Mouse (Mus musculus) hematopoietic stem cell, adult 5-6 weeks (primary cell): ENCODE measurements around the gene Rpl3. TPM values are rescaled to one million over a fixed set of nuclear protein-coding genes. Genes with fewer than 3 reads are reported as not detected.
"Not testable (repeated sequence)": the region's sequence is repeated elsewhere in the genome, so short reads cannot be mapped to it uniquely, and the experiment has no call there.

Source experiments
- ATAC-seq, 2 experiments: fragments of 125-278 bp in 1 of 2; replicated peaks in 1 of 2; 2 replicates each; pipeline ENCODE4 v1.8.0; 2016 to 2017; ENCODE audit warnings: inconsistent platforms in 2 of 2, mild to moderate bottlenecking in 2 of 2, moderate number of reproducible peaks in 2 of 2, low read depth in 1 of 2, moderate TSS enrichment in 1 of 2; ENCODE audit not compliant: low FRiP score in 2 of 2, poor library complexity in 2 of 2, severe bottlenecking in 2 of 2, insufficient read depth in 1 of 2, low TSS enrichment in 1 of 2
- total RNA-seq: library from RNA; stranded (forward); fragments of 172-1452, 232-1000 nt; gene quantifications from 2 replicates; pipeline ENCODE4 v1.2.3, GENCODE M21; 2017

Rpl3 gene
- 3,283 and 3,286 TPM in 2 replicates for total RNA-seq

DNA sequence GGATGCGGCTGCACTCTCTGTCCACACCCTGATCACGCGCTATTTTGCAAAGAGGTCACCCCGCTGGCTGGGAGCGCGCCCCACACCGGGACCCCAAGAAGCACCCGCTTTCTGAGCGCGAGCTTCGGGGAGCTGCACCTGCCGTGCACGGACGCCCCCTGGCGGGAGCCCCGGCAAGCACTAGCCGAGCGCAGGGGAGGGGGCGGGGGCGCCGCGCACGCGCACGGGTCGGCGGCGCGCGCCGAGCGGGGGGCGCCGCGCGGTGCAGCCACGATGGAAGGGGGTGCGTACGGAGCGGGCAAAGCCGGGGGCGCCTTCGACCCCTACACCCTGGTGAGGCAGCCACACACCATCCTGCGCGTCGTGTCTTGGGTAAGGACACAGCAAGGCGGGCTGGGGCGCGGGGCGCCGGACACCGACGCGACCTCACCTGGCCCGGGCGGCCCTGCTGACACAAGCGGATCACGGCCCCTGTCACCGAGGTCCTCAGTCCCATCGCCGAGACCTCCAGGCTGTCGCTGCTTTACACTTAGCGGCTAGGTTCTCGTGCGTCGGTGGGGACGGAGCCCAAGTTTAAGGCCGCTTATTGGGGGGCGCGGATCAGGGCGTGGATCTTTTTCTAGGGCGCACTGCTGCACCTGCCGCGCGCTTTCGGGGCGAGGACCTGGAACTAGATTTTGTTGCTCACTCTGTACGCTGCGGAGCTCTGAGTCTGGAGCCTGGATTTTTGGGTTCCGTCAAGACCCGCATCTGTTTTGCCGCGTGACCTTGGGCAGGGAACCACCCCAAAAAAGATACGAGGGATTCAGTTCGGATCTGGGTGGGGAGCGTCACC, at the start of gene Rpl3, which contains the start of gene Syngr1:
Gene Rpl3, minus strand, starts transcription at position 748 of the 835 bp plus-strand sequence.
Gene Syngr1, plus strand, starts transcription at position 214 of the 835 bp plus-strand sequence.
- peak; percentile 63 to 66 for ATAC-seq

DNA sequence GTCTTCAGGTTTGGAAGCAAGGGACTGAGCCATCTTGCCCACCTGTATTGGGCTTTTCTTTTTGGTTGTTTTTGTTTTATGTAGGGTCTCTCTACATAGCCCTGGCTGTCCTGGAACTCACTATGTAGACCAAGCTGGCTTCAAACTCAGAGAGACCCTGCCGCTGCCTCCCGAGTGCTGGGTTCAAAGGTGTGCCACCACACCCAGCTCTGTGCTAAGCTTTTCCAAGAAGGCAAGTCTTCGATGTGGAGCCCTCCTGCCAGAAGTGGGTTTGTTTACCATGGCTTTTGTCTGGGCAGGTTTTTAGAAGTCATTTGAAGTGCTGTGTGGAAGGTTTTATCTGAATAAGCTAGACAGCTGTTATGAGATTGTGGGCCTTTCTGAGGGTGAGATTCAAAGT, 49.2 kb upstream of the Rpl3 start:
- ATAC-seq = no peak

DNA sequence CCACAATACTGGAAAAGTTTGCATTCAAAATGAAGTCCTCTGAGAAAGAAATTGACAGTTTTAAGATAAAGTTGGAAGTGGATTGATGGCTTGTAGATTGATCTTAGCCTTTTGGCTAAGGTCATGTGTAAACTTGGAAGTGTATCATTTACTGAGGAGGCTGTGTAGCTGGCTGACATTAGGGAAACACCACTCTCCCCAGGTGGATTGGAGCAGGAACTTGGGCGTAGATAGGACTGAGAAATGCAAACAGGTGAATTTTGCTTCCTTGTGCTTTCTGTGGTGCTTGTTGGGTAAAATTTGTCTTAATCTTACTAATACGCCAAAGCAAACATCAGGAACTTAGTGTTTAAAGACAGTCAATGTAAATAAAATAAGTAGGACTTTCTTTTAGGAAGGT, 48.6 kb upstream of the Rpl3 start:
- no peak for ATAC-seq

DNA sequence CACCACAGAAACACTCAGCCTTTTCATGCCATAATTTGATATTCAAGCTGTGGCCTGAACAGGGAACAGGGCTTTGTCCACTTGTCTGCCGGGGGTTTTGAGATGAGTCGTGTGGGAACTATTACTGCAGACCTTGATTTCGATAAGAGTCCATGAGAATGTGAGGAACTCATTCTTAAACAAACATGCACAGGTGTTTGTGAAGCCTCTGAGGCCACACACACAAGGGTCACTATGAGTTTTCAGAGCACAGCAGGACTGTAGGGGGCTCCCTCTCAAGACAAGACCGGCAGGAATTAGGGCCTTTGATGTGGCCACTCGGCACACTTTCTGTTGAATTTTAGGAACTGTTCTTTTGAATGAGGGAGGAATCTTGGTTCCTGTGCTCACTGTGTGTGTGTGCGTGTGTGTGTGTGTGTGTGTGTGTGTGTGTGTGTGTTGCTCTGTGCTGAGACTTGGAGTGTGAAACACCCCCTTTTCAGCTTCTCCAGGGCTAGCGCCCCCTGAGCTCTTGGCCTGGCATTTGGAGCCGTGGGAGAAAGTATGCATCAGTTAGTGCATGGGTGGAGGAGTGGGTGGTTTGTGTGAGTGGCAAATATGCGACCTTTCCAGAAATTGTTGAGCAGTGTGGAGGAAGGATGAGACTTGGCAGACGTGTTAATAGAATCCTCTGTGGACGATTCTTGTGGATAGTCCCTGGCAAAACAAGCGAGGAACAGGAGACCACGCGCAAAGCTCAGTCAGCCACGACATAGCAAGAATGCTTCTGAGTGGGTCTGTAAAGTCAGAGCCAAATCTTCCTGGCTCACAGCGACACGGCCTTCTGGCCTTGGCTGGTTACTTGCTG, 46.5 kb upstream of the Rpl3 start:
- no peak for ATAC-seq

DNA sequence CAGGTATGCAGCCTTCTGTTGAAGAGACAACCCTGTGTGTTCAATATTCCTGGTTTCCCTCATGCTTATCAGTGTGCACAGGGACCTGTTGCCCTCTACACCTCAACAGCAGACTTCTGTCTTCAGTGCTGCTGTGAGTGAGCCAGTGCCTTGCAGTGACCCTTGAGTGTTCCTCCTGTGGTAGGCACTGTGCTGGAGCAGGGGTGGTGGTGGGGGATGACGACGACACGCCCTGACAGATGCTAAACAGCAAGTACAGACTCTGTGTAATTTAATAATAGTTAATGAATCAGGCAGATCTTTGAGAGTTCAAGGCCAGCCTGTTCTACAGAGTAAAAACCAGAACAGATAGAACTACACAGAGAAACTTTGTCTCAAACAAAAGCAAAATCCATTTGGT, 45.0 kb upstream of the Rpl3 start:
- no peak for ATAC-seq

DNA sequence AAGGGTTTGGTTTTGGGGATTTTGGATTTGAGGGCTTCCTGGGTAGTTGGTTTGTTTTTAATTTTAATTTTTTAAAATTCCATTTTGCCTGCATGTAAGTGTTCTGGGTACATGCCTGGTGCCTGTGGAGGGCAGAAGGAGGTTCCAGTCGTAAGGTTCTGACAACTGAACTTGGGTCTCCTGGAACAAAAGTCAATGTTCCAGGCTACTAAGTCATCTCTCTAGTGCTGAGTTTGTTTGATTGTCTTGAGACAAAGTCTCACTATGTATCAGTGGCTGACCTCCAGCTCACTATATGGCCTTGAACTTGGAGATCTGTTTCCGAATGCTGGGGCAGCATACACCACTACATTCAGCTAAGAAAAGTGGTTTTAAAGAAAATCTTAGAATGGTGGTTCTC, 43.8 kb upstream of the Rpl3 start:
- no peak for ATAC-seq

DNA sequence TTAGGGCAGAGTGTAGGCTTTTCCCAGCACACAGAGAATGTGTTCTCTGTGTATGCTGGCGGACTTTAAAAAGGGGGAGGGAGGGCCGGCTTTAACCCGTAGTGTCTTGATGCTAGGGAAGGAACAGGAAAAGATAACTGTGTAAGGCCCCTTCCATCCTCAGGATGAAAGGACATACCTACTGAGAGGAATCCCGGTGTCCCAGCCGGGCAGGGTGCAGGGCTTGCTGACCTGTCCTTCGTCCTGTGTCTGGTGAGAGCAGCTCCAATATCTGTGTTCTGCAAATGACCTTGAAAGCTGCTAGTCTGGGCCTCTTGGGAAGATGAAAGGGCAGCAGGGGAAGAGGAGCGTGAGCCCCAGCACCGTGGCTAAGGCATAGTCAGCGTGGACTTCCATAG, 42.8 kb upstream of the Rpl3 start:
- no peak for ATAC-seq

DNA sequence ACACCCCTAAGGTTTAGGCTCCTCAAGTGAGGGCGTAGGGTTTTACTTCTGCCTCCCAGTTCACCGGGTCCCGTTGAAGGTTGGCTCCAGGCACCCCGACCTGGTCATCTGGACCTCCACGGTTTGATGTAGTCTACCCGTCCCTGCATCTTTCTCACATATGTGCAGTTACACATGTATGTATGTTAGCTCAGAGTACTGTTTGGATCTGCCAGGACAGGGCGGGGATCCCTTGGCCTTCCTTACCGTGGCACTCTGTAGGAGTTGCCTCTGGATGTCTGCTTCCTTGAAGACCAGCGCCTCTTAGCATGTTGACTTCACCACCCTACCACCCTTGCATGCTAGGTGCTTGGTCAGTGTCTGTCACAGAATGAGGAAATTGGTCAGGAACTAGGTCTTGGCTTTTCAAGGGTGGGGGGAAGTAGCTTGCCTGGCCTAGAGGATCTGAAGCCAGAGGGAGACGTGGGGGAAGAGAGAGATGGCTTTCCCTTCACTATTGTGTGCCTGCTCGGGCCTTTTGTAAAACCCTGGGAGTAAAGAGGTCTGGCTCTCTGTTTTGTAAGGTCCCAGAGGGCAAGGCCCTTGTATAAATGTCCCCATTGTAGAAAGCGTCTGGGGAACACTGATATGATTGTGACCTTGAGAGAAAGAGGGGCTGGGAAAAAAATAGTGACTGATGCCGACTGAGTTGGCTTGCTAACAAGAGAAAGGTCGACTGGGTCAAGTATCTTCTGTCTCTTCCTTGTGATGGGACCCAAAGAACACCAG, 42.2 kb upstream of the Rpl3 start:
- ATAC-seq = peak; percentile 17 to 47

DNA sequence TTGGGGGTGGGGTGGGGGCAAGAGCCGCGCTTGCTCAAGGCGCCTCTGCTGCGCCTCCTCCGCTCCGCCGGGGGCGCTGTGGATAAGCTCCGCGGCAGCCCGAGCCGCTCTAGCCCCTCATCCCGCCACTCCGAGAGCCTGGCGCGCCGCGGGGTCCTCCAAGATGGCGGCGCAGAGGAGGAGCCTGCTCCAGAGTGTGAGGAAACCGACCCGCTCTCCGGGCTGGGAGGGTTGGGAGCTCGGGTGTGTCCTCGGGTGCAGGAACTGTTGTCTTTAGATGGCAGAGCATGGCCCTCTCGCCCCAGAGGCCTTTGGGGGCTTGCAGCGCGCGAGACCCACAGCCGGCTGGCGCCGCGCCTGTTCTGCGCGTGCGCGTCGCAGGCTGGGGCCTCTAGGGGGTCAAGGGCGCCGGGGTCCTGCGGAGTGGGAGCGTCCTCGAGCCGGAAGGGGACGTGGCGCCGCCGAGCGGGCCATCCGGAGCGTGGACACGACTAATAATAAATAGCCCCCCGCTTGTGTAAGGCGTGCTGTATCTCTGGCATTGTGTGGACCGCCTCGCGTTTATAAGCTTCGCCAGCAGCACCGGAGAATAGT, 41.4 kb upstream of the Rpl3 start, which contains the start of gene Tab1:
Gene Tab1, plus strand, starts transcription at position 135 of the 594 bp plus-strand sequence.
- ATAC-seq = peak; percentile 89 to 90

DNA sequence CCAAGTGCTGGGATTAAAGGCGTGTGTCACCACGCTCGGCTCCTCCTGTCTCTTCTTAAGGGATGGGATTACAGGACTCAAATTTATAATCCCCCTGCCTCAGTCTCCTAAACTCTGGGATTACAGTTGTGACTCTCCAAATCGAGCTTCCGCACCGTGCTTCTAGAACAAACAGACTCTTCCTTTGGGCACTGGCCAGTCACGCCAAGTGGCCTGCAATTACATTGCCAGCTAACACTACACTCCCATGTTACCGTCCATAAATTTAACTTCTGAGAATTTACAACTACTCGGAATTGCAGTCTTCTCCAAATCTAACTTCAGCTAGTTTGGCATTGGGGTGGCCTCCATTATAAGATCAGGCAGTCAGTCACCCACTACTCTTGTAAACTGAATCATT, 40.8 kb upstream of the Rpl3 start:
- ATAC-seq = no peak

DNA sequence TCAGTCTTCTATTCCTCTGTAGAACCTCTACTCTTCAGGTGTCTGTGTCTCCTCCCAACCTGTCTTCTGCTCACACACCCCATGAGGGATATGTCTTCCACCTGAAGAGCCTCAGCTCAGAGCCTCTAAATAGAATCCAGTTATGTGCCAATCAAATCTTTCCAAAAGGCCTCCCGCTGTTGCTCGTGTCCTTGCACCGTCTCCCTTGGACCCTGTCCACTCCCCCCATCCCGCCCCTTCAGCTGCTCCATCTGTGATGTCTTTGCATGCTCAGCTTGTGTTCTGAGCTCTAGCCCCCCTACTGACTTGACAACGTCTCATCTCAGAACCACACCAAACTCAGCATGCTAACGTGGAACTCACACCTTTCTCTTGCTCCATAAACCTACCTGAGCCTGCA, 39.8 kb upstream of the Rpl3 start:
- ATAC-seq = no peak

DNA sequence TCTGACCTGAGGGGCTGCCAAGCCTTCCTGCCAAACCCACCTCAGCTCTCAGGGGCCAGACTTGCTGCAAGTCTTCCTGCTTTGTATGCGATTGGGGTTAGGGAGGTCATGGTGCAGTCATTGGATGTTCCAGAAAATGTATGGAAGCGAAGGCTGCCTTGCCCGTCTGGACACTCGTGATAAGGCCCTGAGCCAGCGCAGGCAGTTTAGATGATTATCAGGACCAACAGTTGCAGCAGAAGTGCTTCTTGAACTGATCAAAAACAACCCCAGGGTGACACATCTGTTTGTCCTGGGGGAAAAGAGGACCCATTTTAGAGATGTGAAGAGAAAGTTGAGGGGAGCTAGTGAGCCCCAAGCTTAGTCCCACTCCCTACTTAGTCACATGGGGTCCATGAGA, 39.0 kb upstream of the Rpl3 start:
- no peak for ATAC-seq

DNA sequence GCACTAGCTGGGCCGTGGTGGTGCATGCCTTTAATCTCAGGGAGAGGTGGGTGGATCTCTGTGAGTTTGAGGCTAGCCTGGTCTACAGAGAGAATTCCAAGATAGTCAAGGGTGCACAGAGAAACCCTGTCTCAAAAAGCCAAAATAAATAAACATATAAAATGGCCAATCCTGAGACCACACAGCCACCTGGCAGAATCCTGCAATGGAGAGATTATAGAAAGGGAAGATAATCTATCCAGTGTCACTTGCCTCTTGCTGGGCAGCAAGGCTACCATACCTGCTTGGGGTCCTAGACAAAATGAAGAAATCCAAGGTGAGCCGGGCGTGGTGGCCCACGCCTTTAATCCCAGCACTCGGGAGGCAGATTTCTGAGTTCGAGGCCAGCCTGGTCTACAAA, 38.3 kb upstream of the Rpl3 start:
- no peak for ATAC-seq

DNA sequence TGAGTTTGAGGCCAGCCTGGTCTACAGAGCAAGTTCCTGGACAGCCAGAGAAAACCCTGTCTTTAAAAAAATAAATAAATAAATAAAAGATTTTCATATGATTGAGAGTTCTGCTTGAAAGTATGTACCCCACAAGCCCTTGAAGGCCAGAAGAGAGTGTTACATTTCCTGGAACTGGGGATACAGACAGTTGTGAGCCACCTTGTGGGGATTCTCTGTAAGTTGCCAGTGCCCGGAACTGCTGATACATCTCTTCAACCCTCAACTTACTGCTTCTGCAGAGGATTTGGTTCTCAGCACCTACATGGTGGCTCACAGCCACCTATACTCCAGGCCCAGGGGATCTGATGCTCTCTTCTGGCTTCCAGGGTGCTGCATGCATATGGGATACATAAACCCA, 35.5 kb upstream of the Rpl3 start:
- peak; percentile 45 to 62; a peak in 1 of 4 replicates for ATAC-seq

DNA sequence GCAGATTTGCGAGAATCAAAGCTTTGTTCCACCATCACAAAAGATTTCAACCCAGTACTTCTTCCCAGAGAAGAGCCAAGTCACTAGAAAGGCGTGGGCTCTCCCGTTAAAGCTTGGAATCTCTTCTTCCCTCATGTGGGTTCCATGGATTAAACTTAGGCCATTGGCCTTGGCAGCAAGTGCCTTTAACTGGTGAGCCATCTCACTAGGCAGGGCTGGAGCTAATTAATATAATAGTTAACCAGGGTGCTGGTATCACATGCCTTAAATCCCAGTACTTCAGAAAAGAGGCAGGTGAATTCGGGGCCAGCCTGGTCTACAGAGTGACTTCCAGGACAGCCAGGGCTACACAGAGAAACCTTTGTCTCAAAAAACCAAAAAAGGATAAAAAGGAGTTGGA, 33.0 kb upstream of the Rpl3 start:
- ATAC-seq = no peak

DNA sequence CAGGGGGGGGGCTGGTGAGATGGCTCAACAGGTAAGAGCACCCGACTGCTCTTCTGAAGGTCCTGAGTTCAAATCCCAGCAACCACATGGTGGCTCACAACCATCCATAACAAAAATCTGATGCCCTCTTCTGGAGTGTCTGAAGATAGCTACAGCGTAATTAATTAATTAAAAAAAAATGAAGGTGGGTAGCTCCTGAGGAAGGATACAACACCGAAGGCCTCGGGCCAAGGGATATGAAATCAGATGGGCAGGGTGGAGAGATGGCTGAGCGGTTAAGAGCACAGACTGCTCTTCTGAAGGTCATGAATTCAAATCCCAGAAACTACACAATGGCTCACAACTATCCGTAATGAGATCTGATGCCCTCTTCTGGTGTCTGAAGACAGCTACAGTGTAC, 30.8 kb upstream of the Rpl3 start:
- ATAC-seq = not testable (repeated sequence)

DNA sequence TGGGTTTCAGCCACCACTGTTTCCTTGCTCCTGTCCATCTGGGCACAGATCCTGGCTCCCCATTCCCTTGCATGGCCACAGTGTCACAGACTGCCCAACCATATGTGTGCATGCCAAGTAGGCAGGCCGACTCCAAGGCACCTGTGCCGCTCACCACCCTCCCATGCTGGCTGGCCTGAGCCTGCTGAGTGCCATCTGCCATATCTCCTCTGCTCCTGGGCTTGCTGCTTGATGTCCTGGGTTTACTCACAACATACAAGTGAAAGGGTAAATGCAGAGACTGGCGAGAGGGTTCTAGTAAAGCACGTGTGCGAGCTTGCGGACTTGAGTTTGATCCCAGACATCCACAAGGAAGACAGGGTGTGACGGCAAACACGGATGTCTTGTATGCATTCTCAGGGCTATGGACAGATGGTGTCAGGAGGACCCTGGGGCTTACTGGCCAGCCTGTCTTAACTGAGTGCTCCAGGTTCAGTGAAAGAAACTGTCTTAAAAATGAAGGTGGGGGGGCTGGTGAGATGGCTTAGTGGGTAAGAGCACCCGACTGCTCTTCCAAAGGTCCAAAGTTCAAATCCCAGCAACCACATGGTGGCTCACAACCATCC, 30.2 kb upstream of the Rpl3 start:
- no peak for ATAC-seq
